Mouse (Mus musculus): ENCODE measurements around the gene Aplp2.

The Aplp2 gene
- long read RNA-seq, experiment 1, transcript Aplp2-201 (17 exons, 3,634 nt): major isoform, 42 of 165 reads
- long read RNA-seq, experiment 1, transcript Aplp2-209 (16 exons, 3,462 nt): minor isoform, 34 of 165 reads
- long read RNA-seq, experiment 1, partial matches to known transcripts: 76 of 165 reads
- long read RNA-seq, experiment 1, other reads (novel, unspliced or antisense): 8 of 165 reads
- long read RNA-seq, experiment 2, transcript Aplp2-209 (16 exons, 3,462 nt): minor isoform, 14 of 136 reads
- long read RNA-seq, experiment 2, transcript Aplp2-201 (17 exons, 3,634 nt): major isoform, 17 of 136 reads
- long read RNA-seq, experiment 2, partial matches to known transcripts: 67 of 136 reads
- long read RNA-seq, experiment 2, other reads (novel, unspliced or antisense): 33 of 136 reads

- intact Hi-C loops (cut with DNase I): loop anchor here (2.0 to 5.0 kb wide), 2 partner anchors 40 to 69 kb away; partner anchors contain the start of gene Prdm10
Observed at GRCm38 (mm10) chr9:31211690-31212499, at the start of gene Aplp2. Gene Aplp2, minus strand, starts transcription at chr9:31211815.

DNA sequence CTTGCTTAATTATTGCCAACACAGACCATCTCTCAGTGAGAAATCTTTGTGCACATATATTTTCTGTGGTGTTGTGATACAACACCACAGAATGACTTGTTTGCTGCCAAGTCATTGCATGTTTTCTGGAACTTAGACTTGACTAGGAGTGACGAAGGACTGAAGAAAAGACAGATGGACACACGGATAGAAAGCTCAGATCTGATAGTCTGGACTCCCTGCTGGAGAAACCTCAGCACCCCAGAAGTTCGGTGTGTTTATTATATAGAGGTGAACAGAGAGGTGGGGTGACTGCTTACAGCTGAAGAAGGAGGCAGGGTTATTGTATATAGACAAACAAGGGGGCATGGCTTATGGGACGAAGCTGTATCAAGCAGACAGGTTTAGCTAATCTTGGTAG lies 48.6 kb upstream of the Aplp2 start:
- intact Hi-C loops (cut with DNase I): no loop called here

DNA sequence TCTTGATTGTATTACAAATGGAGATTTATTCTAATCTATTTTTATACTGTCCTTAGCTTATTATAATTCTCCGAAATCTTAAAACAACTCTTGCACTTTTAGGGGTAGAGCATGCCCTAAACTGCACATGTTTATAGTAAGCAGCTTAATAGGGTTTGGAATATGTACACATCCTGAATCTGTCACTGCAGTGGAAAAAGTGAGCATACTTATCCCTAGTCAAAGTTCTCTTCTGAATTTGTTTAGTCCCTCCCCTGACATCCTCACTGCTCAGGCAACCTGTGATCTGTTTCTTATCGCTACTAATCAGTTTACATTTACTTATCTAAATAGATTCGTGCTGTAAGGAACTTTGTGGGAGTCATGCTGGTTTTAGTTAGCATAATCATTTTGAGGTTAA lies 46.6 kb upstream of the Aplp2 start:
- intact Hi-C loops (cut with DNase I): no loop called here

- intact Hi-C loops (cut with DNase I): no loop called here
Observed at GRCm38 (mm10) chr9:31255953-31256352, 44.3 kb upstream of the Aplp2 start.

DNA sequence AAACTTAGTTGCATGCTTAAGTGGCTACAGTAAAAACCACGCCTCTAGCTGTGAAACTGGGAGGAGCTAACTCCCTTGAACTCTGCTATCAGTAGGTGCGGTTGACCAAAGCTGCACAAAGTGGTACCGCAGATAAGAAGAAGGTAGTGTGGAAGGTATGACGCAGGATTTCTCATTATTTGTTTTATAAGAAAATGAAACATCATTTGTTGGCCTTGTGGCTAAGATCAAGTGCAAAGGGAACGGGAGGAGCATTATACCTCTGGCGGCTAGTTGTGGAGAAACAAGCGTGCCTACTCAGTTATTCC lies 43.0 kb upstream of the Aplp2 start:
- intact Hi-C loops (cut with DNase I): loop anchor here (5.0 kb wide), 1 partner anchor 42 kb away; the partner anchor contains the start of gene Aplp2

DNA sequence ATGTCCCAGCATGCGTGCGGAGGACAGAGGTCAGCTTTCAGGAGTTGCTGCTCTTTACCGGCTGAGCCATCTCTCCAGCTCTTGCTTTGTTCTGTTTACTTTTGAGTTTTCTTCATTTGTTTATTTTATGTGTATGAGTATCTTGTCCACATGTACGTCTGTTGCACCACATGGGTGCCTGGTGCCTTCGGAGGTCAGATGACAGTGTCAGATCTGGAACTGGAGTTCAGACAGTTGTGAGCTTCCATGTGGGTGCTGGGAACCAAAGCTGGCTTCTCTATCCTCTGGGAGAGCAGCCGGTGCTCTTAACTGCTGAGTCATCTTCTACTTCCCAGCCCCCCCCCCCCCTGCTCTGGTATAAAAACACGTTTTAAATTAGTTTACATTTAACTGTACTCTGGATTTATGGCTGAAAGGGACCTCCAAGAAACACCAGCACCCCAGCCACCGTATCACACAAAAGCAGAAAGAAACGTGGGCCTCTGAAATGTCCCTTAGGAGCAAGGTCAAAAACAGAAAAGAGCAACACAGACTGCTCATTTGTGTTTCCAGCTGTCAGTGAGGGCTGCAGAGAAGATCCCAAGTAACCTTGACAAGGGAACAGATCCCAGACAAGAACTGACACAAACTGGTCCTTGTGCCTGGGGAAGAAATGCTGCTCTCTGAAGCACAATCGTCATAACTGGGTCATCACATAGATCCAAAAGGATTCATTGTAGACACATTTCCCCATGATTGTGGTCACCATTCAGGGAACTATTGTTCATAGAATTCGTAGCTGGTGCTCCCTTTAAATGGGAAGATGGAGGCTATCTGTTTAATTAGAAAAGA lies 42.5 kb upstream of the Aplp2 start:
- intact Hi-C loops (cut with DNase I): loop anchor here (5.0 kb wide), 1 partner anchor 42 kb away; the partner anchor contains the start of gene Aplp2

DNA sequence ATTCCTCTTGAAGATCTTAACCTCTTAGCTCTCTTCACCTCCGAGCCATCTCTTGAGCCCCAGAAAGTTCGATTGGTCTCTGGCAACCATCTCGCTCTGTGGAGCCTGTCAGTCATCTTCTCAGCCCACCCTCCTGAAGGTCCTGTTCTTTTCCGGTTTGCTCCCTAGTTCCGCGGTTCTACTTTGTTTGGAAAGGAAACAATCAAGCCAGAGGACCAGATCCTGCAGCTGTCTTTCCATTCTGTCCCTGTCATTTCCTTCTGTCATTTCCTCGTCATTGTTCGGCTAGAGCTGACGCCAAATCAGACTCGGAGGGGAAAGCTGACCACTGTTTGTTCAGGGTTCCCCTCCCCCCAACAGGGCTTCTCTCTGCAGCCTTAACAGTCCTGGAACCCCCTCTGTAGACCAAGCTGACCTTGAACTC lies 41.7 kb upstream of the Aplp2 start:
- intact Hi-C loops (cut with DNase I): loop anchor here (5.0 kb wide), 1 partner anchor 41 kb away; the partner anchor contains the start of gene Aplp2

GRCm38 (mm10) chr9:31252182-31252799 lies 40.7 kb upstream of the Aplp2 start:
- intact Hi-C loops (cut with DNase I): loop anchor here (5.0 kb wide), 1 partner anchor 40 kb away; the partner anchor contains the start of gene Aplp2

DNA sequence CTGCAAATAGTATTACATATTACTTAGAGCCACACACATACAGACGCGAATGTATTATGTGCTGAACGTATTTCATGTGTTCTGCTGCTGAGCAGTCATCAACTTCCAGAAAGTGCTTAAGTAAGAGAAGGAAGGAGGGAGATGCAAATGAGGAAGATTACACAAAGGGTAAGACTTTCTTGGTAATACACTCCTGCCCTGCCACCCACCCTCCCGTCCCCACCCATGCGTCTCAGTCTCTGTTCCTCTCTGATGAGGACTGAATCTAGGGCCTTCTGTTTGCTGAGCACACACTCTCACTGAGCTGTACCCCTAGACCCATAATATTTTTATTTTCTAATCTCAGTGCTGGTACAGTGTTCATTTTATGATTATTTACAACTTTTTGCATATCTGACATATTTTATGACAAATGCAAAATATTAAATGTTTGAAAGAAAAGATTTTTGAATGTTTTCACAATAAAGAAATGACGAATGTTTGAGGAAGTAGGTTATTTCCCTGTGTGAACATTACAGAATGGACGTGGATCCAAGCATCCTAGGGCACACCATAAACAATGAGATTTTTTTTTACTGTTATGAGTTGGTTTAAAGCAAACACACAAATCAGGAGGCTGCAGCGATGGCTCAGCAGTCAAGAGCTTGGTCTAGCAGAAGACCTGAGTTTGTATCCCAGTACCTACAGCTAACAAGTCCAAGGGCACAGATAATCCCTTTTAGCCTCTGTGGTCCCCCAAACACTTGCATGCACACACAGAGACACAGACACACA lies 36.0 kb upstream of the Aplp2 start:
- intact Hi-C loops (cut with DNase I): no loop called here

GRCm38 (mm10) chr9:31246421-31246820 lies 34.8 kb upstream of the Aplp2 start:
- intact Hi-C loops (cut with DNase I): no loop called here

- intact Hi-C loops (cut with DNase I): no loop called here
Observed at GRCm38 (mm10) chr9:31245006-31245405, 33.4 kb upstream of the Aplp2 start.

DNA sequence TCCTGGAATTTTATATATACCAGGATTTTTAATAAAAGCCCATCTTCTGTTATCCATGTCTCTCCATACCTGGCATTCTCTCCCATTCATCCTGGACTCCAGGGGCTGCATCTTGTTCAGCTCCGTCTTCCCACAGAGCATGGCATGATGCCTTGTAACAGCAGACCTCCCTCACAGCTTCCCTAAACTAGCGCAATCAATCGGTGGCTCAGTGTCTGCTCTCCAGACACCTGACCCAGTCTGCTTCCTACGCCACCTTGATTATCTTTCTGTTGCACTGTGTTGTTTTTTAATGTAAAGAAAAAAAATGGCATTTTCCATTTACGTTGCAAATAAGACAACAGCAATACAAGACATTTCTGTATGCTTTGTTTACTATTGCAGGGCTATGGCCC lies 32.3 kb upstream of the Aplp2 start:
- intact Hi-C loops (cut with DNase I): no loop called here

GRCm38 (mm10) chr9:31243306-31243938 lies 31.8 kb upstream of the Aplp2 start:
- intact Hi-C loops (cut with DNase I): no loop called here

- intact Hi-C loops (cut with DNase I): no loop called here
Observed at GRCm38 (mm10) chr9:31241208-31241699, 29.6 kb upstream of the Aplp2 start.

GRCm38 (mm10) chr9:31240522-31241207 lies 29.1 kb upstream of the Aplp2 start:
- intact Hi-C loops (cut with DNase I): no loop called here

DNA sequence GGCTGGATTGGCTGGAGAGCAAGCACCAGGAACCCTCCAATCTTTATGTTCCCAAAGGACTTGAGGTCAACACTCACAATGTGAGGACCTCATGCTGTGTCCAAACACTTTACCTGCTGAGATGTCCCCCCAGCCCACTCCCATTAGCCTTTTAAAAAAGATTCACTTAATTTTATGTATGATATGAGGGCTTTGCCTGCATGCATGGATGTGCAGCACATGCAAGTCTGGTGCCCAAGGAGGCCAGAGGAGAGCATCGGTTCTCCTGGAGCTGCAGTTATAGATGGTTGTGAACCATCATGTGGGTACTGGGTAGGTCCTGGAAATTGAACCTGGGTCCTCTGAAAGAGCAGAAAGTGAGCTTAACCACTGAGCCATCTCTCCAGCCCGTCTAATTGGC lies 27.9 kb upstream of the Aplp2 start:
- intact Hi-C loops (cut with DNase I): no loop called here

DNA sequence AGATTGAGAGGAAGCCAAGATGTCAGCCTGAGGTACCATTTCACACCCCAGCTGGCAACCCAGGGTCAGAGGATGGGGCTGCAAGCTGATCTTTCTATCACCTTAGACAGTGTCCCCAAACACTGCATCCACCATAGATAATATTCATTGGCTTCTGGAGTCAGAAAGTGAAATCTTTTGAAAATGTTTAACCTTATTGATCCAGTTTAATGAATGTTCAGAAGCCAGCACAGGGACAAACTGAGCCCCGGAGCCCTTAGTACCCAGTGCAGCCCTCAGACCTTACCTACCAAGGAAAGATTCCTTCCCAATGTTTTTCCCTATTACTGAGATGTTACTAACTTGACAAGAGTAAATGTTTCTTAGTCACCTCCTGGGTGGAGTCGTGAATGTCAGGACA lies 26.9 kb upstream of the Aplp2 start:
- intact Hi-C loops (cut with DNase I): no loop called here

DNA sequence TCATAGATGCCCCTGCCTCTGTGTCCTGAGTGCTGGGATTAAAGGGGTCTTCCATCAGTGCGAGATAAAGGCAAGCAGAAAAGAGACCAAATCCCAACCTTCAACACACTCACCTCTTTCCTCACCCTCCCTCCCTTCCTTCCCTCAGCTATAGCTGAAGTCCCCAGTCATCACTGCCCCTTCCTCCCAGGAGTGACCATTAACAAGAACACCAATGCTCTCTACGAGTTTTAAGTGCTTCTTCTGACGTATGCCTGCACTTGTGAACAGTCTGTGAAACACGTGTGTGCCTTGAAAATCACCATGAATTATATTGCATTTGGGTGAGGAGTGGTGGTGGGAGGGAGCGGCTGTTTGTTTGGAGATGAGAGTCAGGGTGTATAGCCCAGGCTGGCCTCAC lies 24.5 kb upstream of the Aplp2 start:
- intact Hi-C loops (cut with DNase I): no loop called here

DNA sequence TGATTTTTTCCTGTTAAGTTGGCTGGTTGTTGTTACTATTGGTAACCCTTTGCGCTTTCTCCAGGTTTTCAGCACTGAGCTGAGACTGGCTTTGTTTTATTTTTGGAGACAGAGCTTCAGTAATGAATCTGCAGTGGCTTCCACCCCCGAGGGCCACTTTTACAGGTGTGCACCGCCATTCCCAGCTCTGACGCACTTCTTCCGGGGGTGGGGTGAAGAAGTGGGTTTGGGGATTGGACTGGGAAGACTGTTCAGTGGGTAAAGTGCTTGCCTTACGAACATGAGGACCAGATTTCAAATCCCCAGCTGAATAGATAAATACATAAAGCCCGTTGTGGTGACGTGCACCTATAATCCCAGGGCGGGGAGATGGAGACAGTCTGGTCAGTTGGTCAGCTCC lies 23.9 kb upstream of the Aplp2 start:
- intact Hi-C loops (cut with DNase I): no loop called here
